Mouse (Mus musculus) bone marrow macrophage, adult 2 months (primary cell): ENCODE measurements around the gene 1810055G02Rik.

Experiments used
- CTCF ChIP-seq: IDR thresholded peaks from 2 replicates; pipeline ENCODE4 v1.5.1; 2012; ENCODE audit warnings: low read depth, mild to moderate bottlenecking, low read length, moderate library complexity
- POLR2A ChIP-seq: IDR thresholded peaks from 2 replicates; pipeline ENCODE4 v1.6.1; 2012; ENCODE audit warnings: mild to moderate bottlenecking, low read depth, low read length, borderline replicate concordance

DNA sequence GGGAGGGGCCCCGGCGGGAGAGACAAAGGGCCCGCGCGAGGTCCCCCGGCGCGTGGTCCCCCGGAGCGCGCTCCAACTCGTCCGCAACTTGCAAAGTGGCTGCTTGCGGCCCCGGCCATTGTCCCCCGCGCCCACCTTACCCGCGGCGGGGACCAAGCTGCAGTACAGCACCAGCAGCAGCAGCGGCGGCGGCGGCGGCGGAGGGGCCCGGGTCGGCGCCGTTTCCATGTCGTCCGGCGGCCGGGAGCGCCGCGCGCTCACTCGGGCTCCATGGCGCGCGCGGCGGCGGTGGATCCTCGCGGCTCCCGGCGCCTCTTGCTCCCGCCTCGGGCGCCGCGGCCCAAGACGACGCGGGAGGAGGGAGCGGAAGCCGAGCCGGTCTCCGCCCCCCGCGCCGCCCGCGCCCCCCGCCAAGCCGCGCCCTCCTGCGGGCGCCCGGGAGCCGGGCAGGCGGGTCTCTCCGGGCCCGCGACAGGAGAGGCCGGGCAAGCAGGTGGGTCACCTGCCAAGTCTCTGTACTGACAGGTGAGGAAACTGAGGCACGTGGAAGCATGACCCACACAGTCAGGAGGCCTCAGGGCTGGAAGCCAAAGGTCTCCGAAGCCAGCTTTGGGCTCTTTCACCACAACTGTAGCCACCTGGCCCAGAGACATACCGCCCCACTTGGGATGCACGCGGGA, 21.7 kb upstream of the 1810055G02Rik start, which contains the start of gene Lrp5:
- TF ChIP-seq CTCF (no peak), POLR2A (no peak)
